Mouse (Mus musculus): ENCODE measurements around the gene Sash3.

The Sash3 gene

DNA sequence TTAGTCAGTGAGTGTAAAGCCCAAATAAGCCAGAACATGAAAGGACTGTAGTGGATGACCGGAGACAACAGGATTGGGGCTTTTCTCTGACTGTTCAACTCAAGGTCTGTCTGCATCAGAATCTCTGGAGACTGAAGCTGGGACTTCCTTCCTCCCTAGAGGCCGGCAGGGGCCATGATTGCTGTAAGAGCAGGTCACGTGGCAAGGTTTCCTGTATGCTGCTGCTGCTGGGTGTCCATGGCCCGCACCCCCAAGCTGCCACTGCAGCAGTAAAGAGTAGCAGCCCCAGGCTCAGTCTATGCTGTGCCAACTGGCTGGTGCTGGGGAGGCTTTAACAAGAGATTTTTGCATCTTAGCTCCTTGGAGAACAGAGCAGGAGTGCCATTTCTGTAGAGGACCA lies at the start of gene Sash3:
Sash3 (plus strand) TSS at position 175 of the 400 bp plus-strand sequence.
- DNase-seq (ENCODE audit: low read depth, low spot score), result no peak

DNA sequence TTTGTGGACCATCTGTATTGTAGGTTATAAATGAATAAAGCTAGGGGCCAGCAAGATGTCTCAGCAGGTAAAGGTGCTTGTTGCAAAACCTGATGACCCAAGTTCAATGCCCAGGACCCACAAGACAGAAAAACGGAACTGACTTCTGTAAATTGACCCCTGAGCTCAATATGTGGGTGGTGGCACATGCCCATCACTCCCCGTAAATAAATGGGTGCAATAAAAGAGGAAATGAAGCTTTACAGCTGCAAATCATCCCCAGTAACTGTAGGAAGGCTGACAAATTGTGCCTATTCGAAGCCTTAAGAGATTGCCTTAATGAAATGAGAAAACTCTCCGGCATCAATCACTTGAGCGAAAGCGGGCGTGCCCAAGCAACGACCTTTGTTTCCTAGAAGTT lies 49.7 kb upstream of the Sash3 start:
- no peak for DNase-seq (ENCODE audit: low read depth, low spot score)

DNA sequence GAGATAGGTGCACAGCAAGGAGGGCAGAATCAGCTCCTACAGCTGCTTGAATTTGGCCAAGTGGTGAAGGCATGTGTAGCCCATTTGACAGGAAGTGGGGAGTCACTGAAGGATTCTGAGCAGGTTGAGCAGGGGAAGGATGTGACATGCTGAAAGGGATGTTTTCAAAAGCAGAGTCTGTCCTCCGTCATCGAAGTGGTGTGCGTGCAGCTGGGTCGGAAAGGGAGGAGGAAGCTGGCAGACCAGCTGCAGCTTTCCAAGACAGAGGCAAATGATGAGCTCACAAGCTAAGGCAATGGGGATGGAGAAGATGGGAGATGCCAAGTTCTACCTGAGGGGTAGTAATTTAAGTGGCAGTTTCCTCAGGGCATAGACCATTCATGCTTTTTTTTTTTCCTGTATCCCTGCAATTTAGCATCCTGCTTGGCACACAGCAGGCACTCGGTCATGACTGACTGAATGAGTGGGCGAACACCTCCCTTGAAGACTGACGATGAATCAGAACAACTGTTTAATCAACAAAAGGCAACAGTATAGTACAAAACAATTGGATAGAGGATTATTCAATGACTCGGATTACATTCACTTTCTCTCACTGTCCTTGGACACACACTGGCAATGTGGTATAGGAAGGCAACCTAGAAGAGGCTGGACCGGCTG lies 47.6 kb upstream of the Sash3 start:
- no peak for DNase-seq (ENCODE audit: low read depth, low spot score)

- no peak for DNase-seq (ENCODE audit: low read depth, low spot score)
These were observed 46.4 kb upstream of the Sash3 start for GRCm38 (mm10) chrX:48099871-48100270.

DNA sequence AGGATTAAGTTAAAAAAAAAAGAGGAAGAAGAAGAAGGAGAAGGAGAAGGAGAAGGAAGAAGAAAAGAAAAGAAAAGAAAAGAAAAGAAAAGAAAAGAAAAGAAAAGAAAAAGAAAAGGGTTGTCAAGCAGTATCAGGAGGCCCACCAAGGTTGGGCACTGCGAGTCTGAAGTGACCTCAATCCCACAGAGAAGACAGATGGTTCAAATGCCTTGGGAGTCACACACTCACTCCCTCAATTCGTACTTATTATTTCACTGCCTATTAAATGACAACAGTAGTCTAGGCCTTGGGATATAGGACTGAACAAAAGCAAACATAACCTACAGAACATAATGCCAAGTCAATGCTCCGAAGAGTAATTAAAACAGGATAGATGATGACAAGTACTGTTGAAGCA lies 43.0 kb upstream of the Sash3 start:
- DNase-seq (ENCODE audit: low read depth, low spot score), result no peak

DNA sequence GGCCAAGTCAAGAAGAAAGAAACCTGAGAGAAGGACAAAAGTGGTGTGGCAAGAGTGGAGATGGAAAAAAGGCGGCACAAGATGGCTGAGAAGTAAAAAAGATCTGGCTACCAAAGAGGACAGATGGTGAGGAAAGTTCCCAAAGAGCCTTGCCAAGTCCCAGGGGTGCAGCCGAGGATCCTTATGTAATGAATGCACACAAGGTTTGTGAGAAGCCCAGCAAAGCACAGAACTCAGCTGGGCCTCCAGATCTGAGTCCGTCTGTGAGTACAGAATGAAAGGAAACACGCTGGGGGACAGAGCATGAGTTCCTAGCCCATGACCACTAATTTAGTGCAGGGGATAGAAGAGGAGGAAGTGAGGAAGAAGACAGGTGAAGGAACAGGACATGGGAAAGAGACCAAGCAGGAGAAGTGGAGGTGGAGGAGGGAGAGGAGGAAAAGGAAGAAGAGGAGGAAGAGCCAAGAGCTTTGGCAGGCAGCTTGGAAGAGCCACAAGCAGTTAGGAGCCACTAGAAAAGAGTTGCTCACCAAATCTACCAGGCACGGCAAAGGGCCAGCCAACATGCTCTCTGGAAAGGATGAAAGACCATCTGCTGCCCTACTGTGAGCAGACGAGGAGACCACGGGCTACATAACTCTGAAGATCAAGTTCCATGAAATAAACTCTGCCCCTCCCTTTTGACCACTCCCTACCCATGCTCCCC lies 41.3 kb upstream of the Sash3 start:
- DNase-seq (ENCODE audit: low read depth, low spot score), result no peak

DNA sequence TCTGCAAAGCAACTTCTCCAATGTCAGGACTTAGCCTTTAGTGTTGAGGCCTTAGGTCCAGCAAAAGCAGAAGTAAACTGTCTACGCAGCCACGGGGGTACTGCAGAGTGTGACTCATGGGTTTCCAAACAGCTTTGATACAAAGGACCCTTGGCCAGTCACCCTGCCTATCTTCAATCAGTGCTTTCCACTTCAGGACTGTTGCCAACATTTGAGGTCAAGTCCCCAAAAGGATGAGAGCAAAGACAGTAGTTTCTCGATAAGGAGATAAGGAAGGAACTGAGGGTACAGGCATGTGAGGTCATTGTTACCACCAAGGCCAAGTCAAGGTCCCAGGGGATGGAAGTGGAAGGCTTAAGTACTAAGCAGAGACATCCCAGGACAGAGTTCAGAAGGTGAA lies 40.0 kb upstream of the Sash3 start:
- DNase-seq (ENCODE audit: low read depth, low spot score), result no peak

GRCm38 (mm10) chrX:48108394-48109315 lies 37.6 kb upstream of the Sash3 start, which contains the start of gene Xpnpep2:
Gene Xpnpep2, plus strand, starts transcription at chrX:48108725.
- no peak for DNase-seq (ENCODE audit: low read depth, low spot score)

- no peak for DNase-seq (ENCODE audit: low read depth, low spot score)
These were observed 37.0 kb upstream of the Sash3 start for GRCm38 (mm10) chrX:48109316-48109655.

- no peak for DNase-seq (ENCODE audit: low read depth, low spot score)
These were observed 26.9 kb upstream of the Sash3 start for GRCm38 (mm10) chrX:48119294-48119693.

GRCm38 (mm10) chrX:48124132-48125071 lies 21.8 kb upstream of the Sash3 start:
- DNase-seq (ENCODE audit: low read depth, low spot score), result no peak

DNA sequence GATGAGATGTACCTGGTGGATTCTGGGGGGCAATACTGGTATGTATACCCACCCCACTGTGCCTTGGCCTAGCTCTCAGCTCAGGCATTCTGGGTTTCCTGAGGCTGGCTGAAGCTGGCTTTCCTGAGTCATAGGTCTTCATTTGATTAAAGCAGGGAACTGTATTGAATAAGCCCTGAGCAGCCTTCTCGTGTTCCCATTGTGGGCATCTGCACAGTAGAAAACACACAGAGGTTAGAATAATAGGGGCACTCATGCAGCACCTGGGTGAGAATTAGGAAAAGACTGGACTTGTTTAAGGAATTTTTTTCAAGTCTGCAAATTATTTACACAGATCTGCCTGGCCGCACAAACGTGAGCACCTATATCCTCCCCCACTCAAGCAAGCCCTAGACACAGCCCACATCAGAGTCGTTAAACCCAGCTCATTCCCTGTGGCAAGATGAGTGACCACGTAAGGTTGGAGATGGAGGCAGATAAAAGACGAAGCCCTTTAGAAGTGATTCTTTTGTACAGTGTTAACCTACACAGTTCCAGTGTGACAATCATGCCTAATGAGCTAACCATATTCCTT lies 19.2 kb upstream of the Sash3 start:
- DNase-seq (ENCODE audit: low read depth, low spot score), result no peak

GRCm38 (mm10) chrX:48127502-48128218 lies 18.6 kb upstream of the Sash3 start:
- no peak for DNase-seq (ENCODE audit: low read depth, low spot score)

- no peak for DNase-seq (ENCODE audit: low read depth, low spot score)
These were observed 17.1 kb upstream of the Sash3 start for GRCm38 (mm10) chrX:48129167-48129566.

DNA sequence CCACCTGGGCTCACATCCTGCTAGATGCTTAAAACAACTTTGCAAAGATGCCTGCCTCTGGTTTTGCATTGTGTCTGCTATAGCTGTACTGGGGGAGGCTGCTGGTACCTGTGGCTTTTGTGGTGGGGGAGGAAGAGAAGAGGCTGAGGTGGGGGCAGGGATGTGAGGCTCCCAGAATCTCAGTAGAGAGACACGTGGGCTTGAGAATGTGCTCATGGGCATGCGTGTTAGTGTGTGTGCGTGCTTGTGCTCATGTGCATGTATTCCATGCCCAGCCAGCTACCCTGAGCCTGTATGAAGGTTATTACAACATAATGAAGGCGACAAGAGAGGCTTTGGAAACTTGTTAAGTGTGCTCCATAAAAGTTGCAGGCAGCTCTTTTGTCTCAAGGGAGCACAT lies 9.3 kb upstream of the Sash3 start:
- no peak for DNase-seq (ENCODE audit: low read depth, low spot score)

- no peak for DNase-seq (ENCODE audit: low read depth, low spot score)
These were observed 8.2 kb upstream of the Sash3 start for GRCm38 (mm10) chrX:48138011-48138410.

DNA sequence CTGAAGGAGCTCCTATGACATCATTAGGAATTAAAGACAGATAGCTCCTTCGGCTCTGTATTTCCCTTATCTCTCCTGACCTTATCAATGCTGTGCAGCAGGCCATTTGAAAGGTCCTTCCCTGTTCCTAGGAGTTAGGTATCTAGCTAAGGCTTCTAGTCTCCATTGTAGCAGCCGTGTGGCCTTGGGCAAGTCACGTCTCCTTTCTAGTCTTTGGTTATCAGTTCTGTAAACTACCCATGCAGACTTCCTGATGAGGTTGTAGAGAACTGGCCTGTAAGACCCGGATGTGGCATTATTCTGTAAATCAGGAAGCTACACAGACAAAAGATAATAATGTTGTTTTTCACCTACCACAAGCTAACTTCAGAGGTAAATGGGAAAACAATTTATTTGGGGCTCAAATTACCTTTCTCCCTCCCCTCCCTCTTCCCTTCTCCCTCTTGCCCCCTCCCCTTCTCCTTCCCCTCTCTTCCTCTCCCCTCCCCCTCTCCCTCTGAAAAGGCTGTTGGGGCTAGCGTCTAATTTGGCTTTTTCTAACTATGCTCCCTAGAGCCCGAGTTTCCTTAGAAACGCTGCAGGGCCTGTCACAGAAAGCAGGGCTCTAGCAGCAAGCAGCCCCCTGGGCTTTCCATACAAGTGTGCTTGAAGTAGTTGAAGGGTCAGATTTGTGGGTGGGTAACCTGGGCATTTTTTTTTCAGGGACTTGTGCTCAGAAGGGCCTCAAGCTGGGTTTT lies 7.5 kb upstream of the Sash3 start:
- DNase-seq (ENCODE audit: low read depth, low spot score), result no peak

- no peak for DNase-seq (ENCODE audit: low read depth, low spot score)
These were observed 6.6 kb upstream of the Sash3 start for GRCm38 (mm10) chrX:48139368-48140285.

All from embryo, embryonic 11.5 days (tissue).